Mouse (Mus musculus): ENCODE measurements around the gene Tenm2.

Tenm2 gene

DNA sequence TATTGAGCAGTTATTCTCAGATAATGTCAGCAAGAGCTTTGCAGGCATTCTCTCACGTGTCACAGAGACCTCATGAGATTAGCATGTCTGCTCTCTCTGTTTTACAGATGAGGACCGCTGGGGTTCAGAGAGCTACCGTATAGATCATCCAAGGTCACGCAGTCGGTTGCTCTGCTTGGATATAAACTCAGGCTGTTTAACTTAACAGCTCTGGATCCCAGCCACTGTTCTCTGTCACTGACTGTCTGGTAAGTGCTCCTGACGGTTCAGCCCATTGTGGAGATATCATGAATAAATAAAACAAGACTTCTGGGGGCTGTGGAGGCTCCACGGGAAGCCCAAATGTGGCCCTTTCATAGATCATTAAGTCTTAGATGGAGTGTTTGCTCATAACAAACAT is 754.2 kb downstream of the Tenm2 start:
- no peak for DNase-seq (ENCODE audit: low read depth)

- DNase-seq (ENCODE audit: low read depth): no peak
Measured at GRCm38 (mm10) chr11:36481086-36481485, 754.7 kb downstream of the Tenm2 start.

- no peak for DNase-seq (ENCODE audit: low read depth)
Measured at GRCm38 (mm10) chr11:36469811-36470551, 765.8 kb downstream of the Tenm2 start.

DNA sequence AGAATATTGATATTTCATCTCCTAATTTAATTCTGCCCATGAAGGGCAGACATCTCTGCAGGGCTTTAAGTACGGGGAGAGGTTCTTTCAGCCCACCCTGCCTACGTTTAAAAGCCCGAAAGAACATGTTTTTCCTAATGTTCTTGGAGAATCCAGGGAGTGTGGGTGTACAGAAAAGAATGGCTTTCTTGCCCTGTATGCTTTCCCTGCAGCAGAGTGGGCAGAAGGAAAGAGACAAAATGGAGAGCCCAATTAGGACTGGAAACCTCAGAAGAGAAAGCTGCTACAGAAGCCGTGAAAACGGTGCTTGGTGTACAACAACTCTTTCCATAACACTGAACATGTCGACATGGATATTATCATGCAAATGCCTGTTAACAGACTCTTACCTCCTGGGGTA is 777.3 kb downstream of the Tenm2 start:
- DNase-seq (ENCODE audit: low read depth): no peak

DNA sequence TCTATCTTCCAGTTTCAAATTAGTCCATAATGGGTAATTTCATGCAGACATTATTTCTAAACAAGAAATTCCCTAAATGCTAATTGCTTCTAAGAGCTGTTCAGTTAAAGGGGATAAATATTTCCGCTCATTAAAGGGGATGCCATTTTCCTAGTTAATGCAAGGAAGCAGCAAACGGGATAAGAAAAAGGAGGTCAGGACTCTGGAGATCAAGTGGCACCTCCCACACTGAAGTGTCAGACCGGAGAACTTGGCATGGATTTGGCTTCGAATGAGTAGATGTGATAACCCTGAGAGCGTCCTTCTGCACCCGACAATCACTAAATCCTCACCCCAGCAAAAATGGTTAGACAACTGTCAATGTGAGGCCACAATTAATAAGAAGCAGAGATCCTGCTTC is 781.7 kb downstream of the Tenm2 start:
- no peak for DNase-seq (ENCODE audit: low read depth)

GRCm38 (mm10) chr11:36452436-36452835 is 783.3 kb downstream of the Tenm2 start:
- no peak for DNase-seq (ENCODE audit: low read depth)

- no peak for DNase-seq (ENCODE audit: low read depth)
Measured at GRCm38 (mm10) chr11:36446351-36446750, 789.4 kb downstream of the Tenm2 start.

GRCm38 (mm10) chr11:36443821-36444220 is 791.9 kb downstream of the Tenm2 start:
- no peak for DNase-seq (ENCODE audit: low read depth)

GRCm38 (mm10) chr11:36441801-36442200 is 794.0 kb downstream of the Tenm2 start:
- no peak for DNase-seq (ENCODE audit: low read depth)

GRCm38 (mm10) chr11:36436251-36436650 is 799.5 kb downstream of the Tenm2 start:
- no peak for DNase-seq (ENCODE audit: low read depth)

DNA sequence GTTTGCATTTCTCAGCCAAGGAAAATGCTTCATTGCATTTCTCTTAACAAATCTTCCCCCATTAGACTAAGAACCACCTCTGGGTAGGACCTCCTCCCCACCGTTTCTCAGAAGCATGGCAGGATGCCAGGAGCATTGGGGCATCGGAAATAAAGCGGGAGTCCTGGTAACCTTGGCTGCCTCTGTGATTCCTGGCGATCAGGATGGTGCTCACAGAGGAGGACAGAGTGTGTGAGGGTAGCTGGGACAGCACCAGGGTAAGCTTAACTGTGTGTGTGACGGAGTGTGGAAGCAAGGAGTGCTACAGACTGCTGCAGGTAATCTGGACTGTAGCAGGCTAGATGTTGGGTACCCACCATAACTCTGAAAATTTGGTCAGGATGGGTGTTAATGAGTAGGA is 806.8 kb downstream of the Tenm2 start:
- no peak for DNase-seq (ENCODE audit: low read depth)

DNA sequence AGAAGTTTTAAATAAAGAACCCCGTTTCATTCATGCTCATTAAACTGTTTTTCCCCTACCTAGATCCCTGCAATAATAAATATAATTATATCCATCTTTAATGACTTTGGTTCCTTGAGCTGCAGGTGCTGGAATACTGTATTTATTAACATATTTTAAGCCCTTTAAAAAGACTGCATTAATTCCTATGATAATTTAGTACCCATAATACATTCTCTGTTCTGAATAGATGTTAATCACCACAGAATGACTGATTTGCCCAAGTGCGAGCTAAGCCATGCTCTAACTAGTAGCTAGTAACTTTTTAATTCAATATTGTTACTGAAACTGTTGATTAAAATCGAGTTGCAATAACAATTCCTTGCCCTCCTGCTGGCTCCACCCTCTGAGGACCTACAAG is 810.8 kb downstream of the Tenm2 start:
- DNase-seq (ENCODE audit: low read depth): no peak

DNA sequence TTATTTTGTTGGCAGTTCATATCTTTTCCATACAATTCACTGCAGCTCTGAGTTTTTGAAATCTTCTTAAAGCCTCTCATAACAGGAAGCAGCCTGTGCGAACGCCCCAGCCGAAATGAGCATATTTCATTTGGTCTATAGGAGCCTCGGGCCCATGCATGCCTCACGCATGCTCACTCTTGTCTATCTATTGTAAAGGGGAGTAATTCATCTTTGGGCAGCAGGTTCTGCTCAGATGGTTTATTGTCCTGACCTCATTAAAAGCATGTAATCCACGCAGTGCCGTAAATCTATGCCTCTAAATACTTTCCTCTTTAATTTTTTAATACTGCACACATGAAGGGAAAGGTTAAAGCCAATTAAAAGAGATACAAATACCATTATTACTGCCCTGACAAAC is 815.7 kb downstream of the Tenm2 start:
- DNase-seq (ENCODE audit: low read depth): no peak

DNA sequence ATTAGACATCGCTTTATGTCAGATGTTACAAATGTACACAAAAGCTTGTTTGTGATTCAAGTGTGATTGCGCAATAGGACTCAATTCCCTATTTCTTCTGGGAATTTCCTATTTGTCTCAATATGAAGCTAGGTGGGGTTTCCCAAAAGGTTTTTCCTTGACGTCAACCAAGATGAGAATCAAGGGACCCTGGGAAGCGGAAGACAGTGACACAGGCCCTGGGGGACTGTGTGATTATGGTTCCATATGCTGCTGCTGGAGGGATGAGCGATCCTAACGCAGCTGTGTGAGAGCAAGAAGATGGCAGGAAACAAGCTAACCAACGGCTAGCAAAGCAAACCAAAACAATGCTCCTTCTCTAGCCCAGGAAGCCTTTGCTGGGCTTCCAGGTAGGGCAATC is 820.5 kb downstream of the Tenm2 start:
- no peak for DNase-seq (ENCODE audit: low read depth)

GRCm38 (mm10) chr11:36410881-36411280 is 824.9 kb downstream of the Tenm2 start:
- DNase-seq (ENCODE audit: low read depth): no peak

DNA sequence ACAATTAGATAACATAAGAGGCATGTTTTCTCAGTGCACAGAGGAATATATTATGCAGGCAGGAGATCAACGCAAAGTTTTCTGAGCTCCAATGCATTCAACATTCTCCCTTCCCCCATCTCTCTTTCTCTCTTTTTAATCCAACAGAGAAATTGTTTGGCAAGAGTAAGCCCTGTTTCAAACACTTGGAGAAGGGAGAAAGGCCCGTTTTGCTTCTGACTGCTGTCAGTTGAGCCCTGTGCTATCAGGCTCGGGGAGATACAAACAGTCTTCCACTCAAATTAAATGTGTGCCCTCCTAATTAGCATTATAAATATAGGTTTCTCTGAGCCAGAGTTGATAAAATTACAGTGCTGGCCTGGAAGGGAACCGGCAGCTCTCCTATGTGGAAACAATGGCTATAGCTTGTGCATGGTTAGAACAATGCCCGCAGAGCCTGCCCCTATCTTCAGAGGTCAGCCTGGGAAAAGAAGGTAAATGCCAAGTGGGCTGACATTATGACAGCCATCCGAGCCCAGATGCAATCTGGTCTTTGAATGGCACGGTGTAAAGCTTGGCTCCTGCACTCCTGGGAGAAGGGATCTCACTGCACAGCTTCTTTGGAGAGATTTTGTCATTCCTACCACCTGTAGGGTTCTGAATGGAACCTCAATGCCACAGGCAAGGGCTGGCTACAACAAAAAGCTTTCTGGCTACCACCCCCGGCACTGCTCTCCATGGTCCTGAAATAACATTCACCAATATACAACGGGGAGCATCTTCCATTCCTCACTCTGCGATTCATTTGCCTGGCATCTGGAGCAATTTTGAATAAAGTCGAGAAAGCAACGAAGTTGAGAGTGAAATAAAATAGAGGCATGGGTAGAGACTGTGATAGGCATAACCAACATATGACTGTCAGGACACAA is 839.7 kb downstream of the Tenm2 start:
- DNase-seq (ENCODE audit: low read depth): no peak

DNA sequence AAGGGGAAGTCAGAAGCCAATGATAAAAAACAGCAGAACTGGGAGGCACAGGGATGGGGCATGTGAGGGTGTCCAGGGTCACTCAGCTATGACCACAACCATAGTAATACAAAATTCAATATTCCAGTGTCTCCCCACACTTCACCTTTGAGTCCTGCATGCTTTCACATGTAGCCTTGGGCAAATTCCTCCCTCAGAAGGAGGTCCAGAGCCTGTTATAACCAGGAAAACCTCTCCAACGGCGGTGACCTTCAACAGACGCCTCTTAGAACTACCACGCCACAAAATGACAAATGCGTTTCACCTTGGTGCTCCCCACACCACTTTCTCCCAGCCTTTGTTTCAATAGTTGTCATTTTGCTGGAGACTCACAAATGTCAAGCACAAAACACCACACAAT is 851.1 kb downstream of the Tenm2 start:
- DNase-seq (ENCODE audit: low read depth): no peak

- DNase-seq (ENCODE audit: low read depth): no peak
Measured at GRCm38 (mm10) chr11:36371814-36372213, 864.0 kb downstream of the Tenm2 start.

DNA sequence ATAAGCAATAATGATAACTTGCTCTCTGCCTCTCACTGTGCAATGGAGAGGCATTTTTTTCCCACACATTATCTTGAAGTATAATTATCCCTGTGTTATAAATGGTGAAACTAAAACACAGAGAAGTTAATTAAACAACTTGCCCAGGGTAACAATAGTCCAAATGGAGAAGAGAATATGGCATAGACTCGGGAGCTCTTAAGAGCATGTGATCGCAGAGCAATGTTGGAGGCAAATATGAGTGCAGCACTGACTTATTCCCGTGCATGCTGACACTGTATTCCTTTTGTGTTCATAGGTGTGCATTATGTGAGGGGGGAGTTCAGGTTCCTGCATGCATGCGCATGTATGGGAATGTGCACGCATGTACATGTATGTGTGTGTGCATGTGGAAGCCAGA is 870.7 kb downstream of the Tenm2 start:
- DNase-seq (ENCODE audit: low read depth): no peak

- no peak for DNase-seq (ENCODE audit: low read depth)
Measured at GRCm38 (mm10) chr11:36364441-36364840, 871.3 kb downstream of the Tenm2 start.

GRCm38 (mm10) chr11:36362514-36362913 is 873.2 kb downstream of the Tenm2 start:
- no peak for DNase-seq (ENCODE audit: low read depth)

GRCm38 (mm10) chr11:36353252-36353651 is 882.5 kb downstream of the Tenm2 start:
- no peak for DNase-seq (ENCODE audit: low read depth)

DNA sequence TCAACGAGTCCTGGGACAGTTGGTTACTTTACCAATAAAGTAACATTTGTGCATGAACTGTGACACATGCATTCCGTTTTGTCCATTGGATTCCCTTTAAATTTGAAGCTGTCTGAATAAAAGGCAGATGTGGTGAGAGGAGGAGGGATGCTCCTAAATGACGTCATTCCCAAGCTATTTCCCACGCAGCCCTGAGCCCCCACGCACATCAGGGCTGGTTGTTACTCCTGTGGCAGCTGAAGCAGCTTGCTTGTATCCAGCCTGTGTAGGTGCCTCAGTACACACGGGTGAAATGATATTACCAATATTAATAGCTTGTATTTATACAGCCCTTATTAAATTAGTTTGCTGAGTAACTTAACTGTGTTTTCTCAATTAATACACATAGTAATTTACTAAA is 884.0 kb downstream of the Tenm2 start:
- DNase-seq (ENCODE audit: low read depth): no peak

All from induced T-regulatory cell, adult 2 months (primary cell).